Mouse (Mus musculus) thymus, adult 2 months (tissue): Measurements from ENCODE around the gene Muc3.

Source experiments
- CTCF ChIP-seq: fragments of 200-500 bp; IDR thresholded peaks from 2 replicates; pipeline ENCODE4 v1.5.1; 2012; ENCODE audit warnings: mild to moderate bottlenecking, control low read depth, low read length, moderate library complexity, borderline replicate concordance; ENCODE audit not compliant: control insufficient read depth, poor library complexity, insufficient read depth; ENCODE audit errors: extremely low read depth
- POLR2A ChIP-seq: fragments of 200-500 bp; IDR thresholded peaks from 2 replicates; pipeline ENCODE4 v1.6.1; 2012; ENCODE audit warnings: mild to moderate bottlenecking, low read length, control low read depth, moderate library complexity; ENCODE audit not compliant: control insufficient read depth, poor library complexity, insufficient read depth; ENCODE audit errors: extremely low read depth

GRCm38 (mm10) chr5:137115866-137116847, 33.0 kb downstream of the Muc3 start, which contains the start of gene Trim56:
- TF ChIP-seq CTCF = 0 out of 2 replicates have a peak, but pooled peaks have one; percentile 31
- peak; percentile 63; the same call in 1 of the 2 replicates for TF ChIP-seq POLR2A
